Mouse (Mus musculus): ENCODE data around the gene Arpp19. TPM values are rescaled to one million over a fixed set of nuclear protein-coding genes. Genes with fewer than 3 reads are reported as not detected.

Arpp19 gene
- total RNA-seq (2021) = 100 to 1,000 TPM; 147 to 167 TPM
- long read RNA-seq, experiment 1, full-length matches to known transcripts = 118 of 124 reads
- long read RNA-seq, experiment 1, partial matches to known transcripts = 2 of 124 reads
- long read RNA-seq, experiment 1, other reads (novel, unspliced or antisense) = 4 of 124 reads
- long read RNA-seq, experiment 2, full-length matches to known transcripts = 130 of 135 reads
- long read RNA-seq, experiment 2, partial matches to known transcripts = 0 of 135 reads
- long read RNA-seq, experiment 2, other reads (novel, unspliced or antisense) = 5 of 135 reads

DNA sequence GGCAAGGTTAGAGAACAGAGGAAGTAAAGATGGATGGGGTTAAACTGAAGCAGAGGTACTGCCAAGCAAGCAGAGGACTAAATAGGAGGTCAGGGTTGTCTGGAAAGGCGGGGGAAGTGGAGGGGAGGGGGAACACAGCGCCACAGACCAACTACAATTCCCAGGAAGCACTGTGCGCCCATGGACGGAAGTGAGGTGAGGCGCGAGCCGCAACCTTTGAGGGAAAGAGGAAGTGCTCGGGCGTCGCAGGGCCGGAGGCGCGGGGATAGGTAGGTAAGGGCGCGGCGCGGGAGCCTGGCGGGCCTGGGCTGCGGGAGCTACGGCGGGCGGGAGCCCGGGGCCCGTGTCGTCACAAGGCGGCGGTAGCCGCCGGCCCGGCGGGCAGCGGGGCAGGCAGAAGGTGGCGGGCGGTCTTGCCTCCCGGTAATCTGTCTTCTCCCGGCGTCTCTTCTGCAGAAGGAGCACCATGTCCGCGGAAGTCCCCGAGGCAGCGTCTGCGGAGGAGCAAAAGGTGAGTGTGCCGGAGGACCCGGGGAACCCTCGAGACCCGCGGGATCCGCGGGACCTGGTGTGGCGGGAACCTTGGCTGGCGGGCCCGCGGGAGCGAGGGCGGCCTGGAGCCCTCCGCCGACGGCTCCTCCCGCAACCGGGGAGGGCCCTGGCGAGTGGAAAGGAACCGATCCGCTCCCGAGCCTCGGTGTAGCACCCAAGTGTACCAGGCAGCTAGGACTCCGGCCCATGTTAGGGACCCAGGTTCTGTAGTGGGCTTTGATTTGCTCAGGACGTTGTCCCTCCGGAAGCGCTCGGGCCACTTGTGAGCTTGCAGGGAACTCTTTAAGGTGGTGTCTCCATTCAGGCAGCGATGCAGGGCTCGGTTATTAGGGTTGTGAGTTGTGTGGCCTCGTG, at the start of gene Arpp19:
Gene Arpp19 (plus strand): TSS at position 164 of the 906 bp plus-strand sequence.
- peak; percentile 60 to 80 for DNase-seq (ENCODE audit: low spot score in 2 of 2)

- DNase-seq (ENCODE audit: low spot score in 2 of 2) = no peak
These were observed 48.4 kb upstream of the Arpp19 start for GRCm38 (mm10) chr9:74988893-74989460.

GRCm38 (mm10) chr9:74989990-74990389, 47.4 kb upstream of the Arpp19 start:
- no peak for DNase-seq (ENCODE audit: low spot score in 2 of 2)

- DNase-seq (ENCODE audit: low spot score in 2 of 2) = no peak
These were observed 42.7 kb upstream of the Arpp19 start for GRCm38 (mm10) chr9:74994611-74995257.

- DNase-seq (ENCODE audit: low spot score in 2 of 2) = no peak
These were observed 41.1 kb upstream of the Arpp19 start for GRCm38 (mm10) chr9:74996349-74996748.

- no peak for DNase-seq (ENCODE audit: low spot score in 2 of 2)
These were observed 39.4 kb upstream of the Arpp19 start for GRCm38 (mm10) chr9:74997976-74998375.

DNA sequence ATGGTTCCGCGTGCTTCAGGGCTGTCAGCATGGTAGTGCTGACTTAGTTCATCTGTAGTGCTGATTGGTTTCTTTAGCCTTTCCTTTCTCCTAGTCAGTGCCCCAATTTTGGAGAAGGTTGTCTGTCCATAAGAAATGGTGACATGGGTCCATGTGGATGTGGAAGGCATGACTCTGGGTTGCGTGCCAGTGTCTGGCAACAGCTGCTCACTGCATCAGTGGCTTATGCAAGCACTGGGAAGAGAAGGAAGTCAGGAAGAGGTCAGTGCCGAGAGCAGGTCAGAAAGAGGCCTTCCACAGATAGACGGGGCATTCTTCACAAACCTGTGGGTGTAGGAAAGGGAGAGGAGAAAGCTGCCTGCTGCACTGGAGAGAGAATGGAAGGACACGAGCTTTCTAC, 36.4 kb upstream of the Arpp19 start:
- no peak for DNase-seq (ENCODE audit: low spot score in 2 of 2)

DNA sequence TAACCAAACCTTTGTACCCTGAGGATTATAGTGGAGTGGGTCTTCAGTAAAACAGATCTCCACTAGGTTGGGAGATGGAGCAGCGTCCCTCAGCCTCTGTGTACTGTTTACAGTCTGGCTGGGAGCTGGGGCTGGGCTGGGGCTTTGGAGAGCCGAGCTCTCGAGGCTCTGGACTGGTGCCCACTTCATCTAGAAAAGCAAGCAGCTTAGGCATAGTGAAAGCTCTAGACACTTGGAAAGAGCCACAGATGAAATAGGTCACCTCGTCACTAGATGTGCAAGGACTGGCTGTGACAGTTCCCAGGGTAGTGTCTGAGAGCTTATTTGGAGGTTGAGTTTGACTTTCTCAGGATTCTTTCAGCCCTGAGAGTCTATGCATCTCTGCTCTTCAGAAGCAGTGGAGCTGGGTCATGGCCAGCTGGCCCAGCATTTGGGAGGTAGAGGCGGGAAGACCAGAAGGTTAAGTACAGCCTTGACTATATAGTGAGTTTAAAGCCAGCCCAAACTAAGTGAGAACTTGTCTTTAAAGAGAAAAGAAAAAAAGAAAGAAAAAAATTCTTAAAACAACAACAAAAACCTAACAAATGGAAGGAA, 35.7 kb upstream of the Arpp19 start:
- peak; percentile 33 to 73 for DNase-seq (ENCODE audit: low spot score in 2 of 2)

DNA sequence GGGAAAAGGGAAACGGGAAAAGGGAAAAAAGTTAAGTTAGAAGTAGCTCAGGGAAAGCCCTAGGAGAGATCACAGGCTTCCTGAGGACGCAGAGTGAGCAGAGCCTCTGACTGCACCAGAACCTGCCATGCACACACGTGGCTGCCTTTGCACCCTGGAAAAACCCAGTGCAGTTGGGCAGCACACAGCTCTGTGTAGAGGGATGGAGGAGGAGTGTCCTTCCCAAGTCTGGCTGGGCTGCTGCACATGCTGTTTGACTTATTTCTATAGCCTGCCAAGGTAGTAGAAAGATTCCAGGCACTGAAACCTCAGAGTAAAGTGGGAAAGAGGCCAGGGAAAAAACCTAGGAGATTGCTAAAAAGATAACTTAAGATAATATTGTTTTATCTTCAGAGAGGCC, 35.2 kb upstream of the Arpp19 start:
- DNase-seq (ENCODE audit: low spot score in 2 of 2) = no peak

GRCm38 (mm10) chr9:75004203-75004602, 33.2 kb upstream of the Arpp19 start:
- no peak for DNase-seq (ENCODE audit: low spot score in 2 of 2)

DNA sequence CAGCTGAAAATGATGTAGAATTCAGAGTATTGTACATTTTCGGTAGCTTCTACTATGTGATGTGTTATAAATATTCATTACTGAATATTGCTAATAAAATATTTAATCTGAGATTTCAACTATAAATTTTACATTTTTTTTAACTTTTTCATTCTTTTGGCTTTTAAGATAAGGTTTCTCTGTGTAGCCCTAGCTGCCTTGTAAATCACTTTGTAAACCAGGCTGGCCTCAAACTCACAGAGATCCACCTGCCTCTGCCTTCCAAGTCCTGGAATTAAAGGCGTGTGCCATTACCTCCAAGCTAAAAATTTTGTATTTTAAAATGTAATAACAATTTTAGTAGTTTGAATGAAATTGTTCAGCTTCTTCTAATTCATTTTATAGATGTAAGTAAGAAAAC, 20.8 kb upstream of the Arpp19 start:
- DNase-seq (ENCODE audit: low spot score in 2 of 2) = no peak

DNA sequence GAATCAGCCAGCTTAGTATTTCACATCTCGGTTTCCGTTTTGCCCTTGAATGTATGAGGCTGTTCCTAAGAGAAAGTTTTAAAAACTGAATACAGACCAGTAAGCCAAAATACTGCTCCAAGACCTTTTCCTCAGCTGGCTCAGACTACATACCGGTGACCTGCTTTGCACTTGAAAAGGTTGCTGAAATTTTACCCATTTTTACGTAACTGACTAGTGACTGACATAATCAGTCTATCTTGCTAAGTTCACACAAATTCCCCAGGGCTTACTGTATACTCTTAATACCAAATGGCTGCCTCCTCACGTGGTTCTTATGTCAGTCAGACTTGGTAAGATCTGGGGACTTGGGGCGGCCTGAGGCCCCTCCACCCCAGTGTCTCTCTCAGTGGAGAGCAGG, 18.2 kb upstream of the Arpp19 start:
- DNase-seq (ENCODE audit: low spot score in 2 of 2) = no peak

DNA sequence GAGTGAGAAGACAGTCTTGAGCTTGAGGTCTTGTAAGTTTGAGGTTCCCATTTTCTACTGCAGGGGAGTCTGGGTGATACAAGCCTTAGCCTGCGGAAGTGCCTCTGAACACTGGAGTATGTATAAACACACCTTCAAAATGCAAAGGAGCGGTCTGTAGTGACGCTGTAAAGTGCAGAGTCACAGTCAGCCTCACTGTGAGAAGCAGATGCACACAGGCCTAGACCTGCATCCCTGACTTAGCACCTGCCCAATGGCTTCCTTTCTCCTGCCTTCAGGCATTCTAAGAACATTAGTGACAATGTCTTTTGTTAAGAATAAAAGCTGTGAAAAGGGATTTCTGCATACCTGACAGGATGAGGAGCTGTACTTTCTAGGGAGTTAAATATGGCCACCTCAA, 17.8 kb upstream of the Arpp19 start:
- DNase-seq (ENCODE audit: low spot score in 2 of 2) = no peak

- no peak for DNase-seq (ENCODE audit: low spot score in 2 of 2)
These were observed 16.9 kb upstream of the Arpp19 start for GRCm38 (mm10) chr9:75020561-75020960.

GRCm38 (mm10) chr9:75022546-75022945, 14.9 kb upstream of the Arpp19 start:
- DNase-seq (ENCODE audit: low spot score in 2 of 2) = peak in 1 of 2 experiments; percentile 17

- no peak for DNase-seq (ENCODE audit: low spot score in 2 of 2)
These were observed 14.1 kb upstream of the Arpp19 start for GRCm38 (mm10) chr9:75023150-75023894.

GRCm38 (mm10) chr9:75024089-75024488, 13.3 kb upstream of the Arpp19 start:
- no peak for DNase-seq (ENCODE audit: low spot score in 2 of 2)

DNA sequence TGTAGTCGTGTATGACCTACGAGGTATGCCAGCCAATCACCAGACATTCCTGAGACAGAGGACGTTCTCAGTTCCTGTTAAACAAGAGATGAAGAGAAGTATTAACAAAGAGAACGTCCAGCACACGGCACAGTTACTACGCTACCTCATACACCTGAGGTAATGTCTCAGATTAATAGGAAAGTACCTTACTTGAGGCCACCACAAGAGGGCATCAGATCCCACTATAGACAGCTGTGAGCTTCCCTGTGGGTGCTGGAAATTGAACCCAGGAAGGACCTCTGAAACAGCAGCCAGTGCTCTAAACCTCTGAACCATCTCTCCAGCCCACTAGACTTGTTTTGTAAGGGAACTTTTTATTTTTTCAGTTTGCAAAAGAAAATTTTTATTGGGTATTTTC, 11.7 kb upstream of the Arpp19 start:
- no peak for DNase-seq (ENCODE audit: low spot score in 2 of 2)

GRCm38 (mm10) chr9:75032408-75032807, 5.0 kb upstream of the Arpp19 start:
- no peak for DNase-seq (ENCODE audit: low spot score in 2 of 2)

- DNase-seq (ENCODE audit: low spot score in 2 of 2) = no peak
These were observed 4.3 kb upstream of the Arpp19 start for GRCm38 (mm10) chr9:75033141-75033540.

All from gastrocnemius, postnatal 4 days (tissue).